Mouse (Mus musculus): Measurements from ENCODE around the gene Gjc2. TPM values are rescaled to one million over a fixed set of nuclear protein-coding genes. Genes with fewer than 3 reads are reported as not detected.

Gjc2 gene
- total and polyA plus RNA-seq, 2 experiments from 2014 or later: 0.31 to 0.76 TPM

- Histone ChIP-seq H3K27me3 (ENCODE audit: insufficient read depth, low read length) (no peaks in the 10 kb centered on the region), H3K27ac (ENCODE audit: low read depth, low read length) (no peak overlapping the region), H3K4me2 (ENCODE audit: low read depth) (no peak overlapping the region), H3K4me1 (ENCODE audit: insufficient read depth) (peaks cover 16% of the 10 kb centered on the region), H3K4me3 (ENCODE audit: low read depth, low read length) (no peak overlapping the region), H3K9me3 (ENCODE audit: low read length) (no peaks in the 10 kb centered on the region), H3K9ac (no peak overlapping the region), H3K36me3 (ENCODE audit: insufficient read depth) (peaks cover 14% of the 10 kb centered on the region)
- WGBS: 68% methylated on average over 5 of the region's 5 CpGs
- TF ChIP-seq CTCF (IDR thresholded peaks at IDR 0.05; ENCODE audit: low read depth): no peak
- no peak for ATAC-seq
- DNase-seq: no peak
Observed at GRCm38 (mm10) chr11:59161398-59161797, 21.6 kb downstream of the Gjc2 start.

DNA sequence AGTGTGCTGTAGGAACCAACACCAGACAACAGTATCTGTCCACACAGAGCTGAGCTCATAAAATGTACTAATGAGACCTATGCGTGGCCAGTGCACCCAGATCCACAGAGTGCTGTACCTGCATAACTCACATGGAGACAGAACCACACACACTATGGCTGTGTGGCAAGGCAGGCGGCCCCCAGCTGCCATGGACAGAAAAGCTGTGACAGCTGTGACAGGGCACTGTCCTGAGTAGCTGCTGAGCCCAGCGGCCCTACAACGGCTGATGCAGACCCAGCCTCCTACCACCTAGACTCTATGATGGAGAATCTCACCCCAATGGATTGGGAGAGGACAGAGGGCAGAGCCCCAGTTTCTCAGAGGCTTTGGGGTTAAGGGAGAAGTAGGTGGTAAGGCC, 23.5 kb downstream of the Gjc2 start:
- ATAC-seq (no peak), DNase-seq (no peak)
- H3K4me1 ChIP-seq (ENCODE audit: insufficient read depth): peaks cover 16% of the 10 kb centered on the region
- no peak overlapping the region for H3K4me3 ChIP-seq (ENCODE audit: low read depth, low read length)
- 87% methylated on average over 4 of the region's 4 CpGs for WGBS
- H3K36me3 ChIP-seq (ENCODE audit: insufficient read depth): peaks cover 14% of the 10 kb centered on the region
- no peak overlapping the region for H3K9ac ChIP-seq
- no peak overlapping the region for H3K4me2 ChIP-seq (ENCODE audit: low read depth)
- no peaks in the 10 kb centered on the region for H3K27me3 ChIP-seq (ENCODE audit: insufficient read depth, low read length)
- TF ChIP-seq CTCF (IDR thresholded peaks at IDR 0.05; ENCODE audit: low read depth): no peak
- H3K27ac ChIP-seq (ENCODE audit: low read depth, low read length): no peak overlapping the region
- no peaks in the 10 kb centered on the region for H3K9me3 ChIP-seq (ENCODE audit: low read length)

DNA sequence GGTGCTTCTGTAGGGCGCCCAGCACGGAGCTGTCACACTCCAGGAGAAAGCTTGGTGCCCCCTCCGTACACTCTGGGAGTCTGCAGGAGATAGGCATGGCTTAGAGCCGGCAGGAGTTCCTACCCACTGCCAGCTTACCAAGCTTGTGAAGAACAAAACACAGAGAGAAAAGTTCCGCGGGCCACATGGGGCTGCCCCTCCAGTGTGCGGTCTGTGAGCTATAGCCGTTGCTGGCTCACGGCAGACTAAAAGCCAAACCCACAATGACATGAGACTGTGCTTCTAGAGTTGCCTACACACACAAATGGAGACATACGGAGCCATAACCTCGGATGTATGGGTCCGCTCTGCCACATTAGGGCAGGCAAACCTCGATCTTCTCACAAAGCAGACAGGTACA, 23.9 kb downstream of the Gjc2 start:
- 93% methylated on average over 13 of the region's 13 CpGs for WGBS
- no peak overlapping the region for H3K4me2 ChIP-seq (ENCODE audit: low read depth)
- H3K27me3 ChIP-seq (ENCODE audit: insufficient read depth, low read length): no peaks in the 10 kb centered on the region
- H3K9ac ChIP-seq: no peak overlapping the region
- no peak overlapping the region for H3K4me3 ChIP-seq (ENCODE audit: low read depth, low read length)
- no peaks in the 10 kb centered on the region for H3K9me3 ChIP-seq (ENCODE audit: low read length)
- ATAC-seq: no peak
- TF ChIP-seq CTCF (IDR thresholded peaks at IDR 0.05; ENCODE audit: low read depth): no peak
- no peak for DNase-seq
- no peak overlapping the region for H3K27ac ChIP-seq (ENCODE audit: low read depth, low read length)
- peaks cover 14% of the 10 kb centered on the region for H3K4me1 ChIP-seq (ENCODE audit: insufficient read depth)
- H3K36me3 ChIP-seq (ENCODE audit: insufficient read depth): peaks cover 14% of the 10 kb centered on the region

DNA sequence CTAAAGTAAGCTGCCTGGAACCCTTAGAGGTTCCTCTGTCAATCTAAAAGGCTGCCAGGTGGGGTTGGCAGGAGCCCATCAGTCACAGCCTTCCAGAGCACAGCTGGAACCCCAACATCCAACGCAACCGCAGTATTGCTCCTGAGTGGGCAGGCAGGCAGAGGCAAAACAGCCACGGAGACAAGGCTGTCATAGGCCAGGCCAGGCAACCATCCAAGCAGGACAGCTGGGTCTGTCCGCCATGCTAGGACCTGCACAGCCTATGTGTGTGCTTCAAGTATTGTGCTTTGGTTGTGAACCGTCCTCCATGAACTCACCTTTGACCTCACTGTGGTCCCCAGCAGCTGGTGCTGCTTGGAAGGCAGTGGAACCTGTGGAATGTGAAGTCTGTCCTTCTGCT, 27.1 kb downstream of the Gjc2 start:
- no peak for DNase-seq
- H3K4me1 ChIP-seq (ENCODE audit: insufficient read depth): no peaks in the 10 kb centered on the region
- no peaks in the 10 kb centered on the region for H3K9me3 ChIP-seq (ENCODE audit: low read length)
- no peak overlapping the region for H3K9ac ChIP-seq
- H3K4me2 ChIP-seq (ENCODE audit: low read depth): no peak overlapping the region
- no peak for TF ChIP-seq CTCF (IDR thresholded peaks at IDR 0.05; ENCODE audit: low read depth)
- H3K27ac ChIP-seq (ENCODE audit: low read depth, low read length): no peak overlapping the region
- no peak for ATAC-seq
- H3K4me3 ChIP-seq (ENCODE audit: low read depth, low read length): no peak overlapping the region
- H3K27me3 ChIP-seq (ENCODE audit: insufficient read depth, low read length): no peaks in the 10 kb centered on the region
- WGBS: 83% methylated on average over 5 of the region's 5 CpGs
- peaks cover 14% of the 10 kb centered on the region for H3K36me3 ChIP-seq (ENCODE audit: insufficient read depth)

GRCm38 (mm10) chr11:59154220-59154619, 28.8 kb downstream of the Gjc2 start:
- H3K36me3 ChIP-seq (ENCODE audit: insufficient read depth): peaks cover 14% of the 10 kb centered on the region
- H3K9ac ChIP-seq: no peak overlapping the region
- no peak for DNase-seq
- ATAC-seq: no peak
- 89% methylated on average over 7 of the region's 7 CpGs for WGBS
- no peak for TF ChIP-seq CTCF (IDR thresholded peaks at IDR 0.05; ENCODE audit: low read depth)
- no peak overlapping the region for H3K27ac ChIP-seq (ENCODE audit: low read depth, low read length)
- H3K4me1 ChIP-seq (ENCODE audit: insufficient read depth): no peaks in the 10 kb centered on the region
- no peaks in the 10 kb centered on the region for H3K9me3 ChIP-seq (ENCODE audit: low read length)
- no peak overlapping the region for H3K4me2 ChIP-seq (ENCODE audit: low read depth)
- no peaks in the 10 kb centered on the region for H3K27me3 ChIP-seq (ENCODE audit: insufficient read depth, low read length)
- H3K4me3 ChIP-seq (ENCODE audit: low read depth, low read length): no peak overlapping the region

- no peak overlapping the region for H3K9ac ChIP-seq
- H3K4me2 ChIP-seq (ENCODE audit: low read depth): no peak overlapping the region
- H3K9me3 ChIP-seq (ENCODE audit: low read length): no peaks in the 10 kb centered on the region
- 18% methylated on average over 3 of the region's 3 CpGs for WGBS
- no peaks in the 10 kb centered on the region for H3K36me3 ChIP-seq (ENCODE audit: insufficient read depth)
- no peak overlapping the region for H3K27ac ChIP-seq (ENCODE audit: low read depth, low read length)
- peak; percentile 36 for TF ChIP-seq CTCF (IDR thresholded peaks at IDR 0.05; ENCODE audit: low read depth)
- DNase-seq (no peak), ATAC-seq (no peak)
- no peak overlapping the region for H3K4me3 ChIP-seq (ENCODE audit: low read depth, low read length)
- H3K4me1 ChIP-seq (ENCODE audit: insufficient read depth): no peaks in the 10 kb centered on the region
- no peaks in the 10 kb centered on the region for H3K27me3 ChIP-seq (ENCODE audit: insufficient read depth, low read length)
Observed at GRCm38 (mm10) chr11:59151729-59152128, 31.3 kb downstream of the Gjc2 start.

DNA sequence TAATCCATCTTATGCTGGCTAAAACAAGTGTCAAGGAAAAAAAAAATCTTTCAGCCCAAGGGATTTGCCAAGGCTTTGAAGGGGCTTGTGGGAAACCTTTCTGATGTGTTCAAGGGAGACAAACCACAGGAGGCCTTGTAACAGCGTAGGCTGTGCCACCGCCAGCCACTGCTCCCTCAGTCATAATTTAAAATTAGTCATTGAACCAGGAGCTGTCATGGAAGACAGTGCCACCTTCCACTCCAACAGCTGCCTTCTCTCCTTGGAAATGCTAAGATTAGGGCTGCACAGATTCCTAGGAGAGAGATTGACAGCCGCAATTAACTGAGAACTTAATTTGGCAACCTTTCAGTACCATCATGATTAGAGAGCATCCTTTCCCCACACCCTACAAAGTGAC, 33.7 kb downstream of the Gjc2 start:
- H3K9me3 ChIP-seq (ENCODE audit: low read length): no peaks in the 10 kb centered on the region
- H3K4me2 ChIP-seq (ENCODE audit: low read depth): no peak overlapping the region
- H3K27me3 ChIP-seq (ENCODE audit: insufficient read depth, low read length): no peaks in the 10 kb centered on the region
- ATAC-seq (no peak; the same call in 1 of the 2 replicates), DNase-seq (no peak)
- H3K9ac ChIP-seq: no peak overlapping the region
- no peaks in the 10 kb centered on the region for H3K36me3 ChIP-seq (ENCODE audit: insufficient read depth)
- H3K4me3 ChIP-seq (ENCODE audit: low read depth, low read length): no peak overlapping the region
- 77% methylated on average over 3 of the region's 3 CpGs for whole genome bisulfite sequencing
- H3K27ac ChIP-seq (ENCODE audit: low read depth, low read length): no peak overlapping the region
- no peak for TF ChIP-seq CTCF (IDR thresholded peaks at IDR 0.05; ENCODE audit: low read depth)
- H3K4me1 ChIP-seq (ENCODE audit: insufficient read depth): no peaks in the 10 kb centered on the region

- 86% methylated on average over 5 of the region's 5 CpGs for WGBS
- no peak overlapping the region for H3K27ac ChIP-seq (ENCODE audit: low read depth, low read length)
Observed at GRCm38 (mm10) chr11:59142962-59143361, 40.1 kb downstream of the Gjc2 start.

More at GRCm38 (mm10) chr11:59142962-59143361, 40.1 kb downstream of the Gjc2 start:
- TF ChIP-seq CTCF (IDR thresholded peaks at IDR 0.05; ENCODE audit: low read depth): no peak
- H3K4me1 ChIP-seq (ENCODE audit: insufficient read depth): no peaks in the 10 kb centered on the region
- no peak overlapping the region for H3K4me2 ChIP-seq (ENCODE audit: low read depth)
- H3K9ac ChIP-seq: no peak overlapping the region
- no peaks in the 10 kb centered on the region for H3K27me3 ChIP-seq (ENCODE audit: insufficient read depth, low read length)
- no peaks in the 10 kb centered on the region for H3K9me3 ChIP-seq (ENCODE audit: low read length)
- no peak for DNase-seq
- H3K4me3 ChIP-seq (ENCODE audit: low read depth, low read length): no peak overlapping the region
- H3K36me3 ChIP-seq (ENCODE audit: insufficient read depth): no peaks in the 10 kb centered on the region
- ATAC-seq: no peak

All from forebrain, postnatal 0 days (tissue).